Mouse (Mus musculus) MEL (cell line): ENCODE results near the gene Tfap4. TPM values are rescaled to one million over a fixed set of nuclear protein-coding genes. Genes with fewer than 3 reads are reported as not detected.
A peak's percentile ranks its signal among the peaks of the same experiment; 100 is the strongest.

ENCODE experiments used
- DNase-seq: peaks from one replicate; pipeline ENCODE4 v3.0.0; 2011; ENCODE audit warnings: low read depth, low spot score
- H3K27ac ChIP-seq: 2 replicates; pipeline ENCODE4 v1.5.1; 2012; ENCODE audit warnings: low read depth, mild to moderate bottlenecking, control low read depth, low read length, moderate library complexity; ENCODE audit not compliant: control insufficient read depth
- H3K27me3 ChIP-seq, 2 experiments: fragments of 150-350 bp in 1 of 2; sonication (generic) in 1 of 2; 2 replicates each; pipeline ENCODE4 v1.6.1; 2012; ENCODE audit warnings: low read length in 2 of 2, mild to moderate bottlenecking in 2 of 2, improper control_type of control experiment in 1 of 2, moderate library complexity in 1 of 2; ENCODE audit not compliant: insufficient read depth in 2 of 2, control insufficient read depth in 1 of 2
- H3K36me3 ChIP-seq, 2 experiments: 2 replicates each; pipeline ENCODE4 v1.6.1; 2012 to 2014; ENCODE audit warnings: low read length in 2 of 2, improper control_type of control experiment in 1 of 2, inconsistent platforms in 1 of 2, mild to moderate bottlenecking in 1 of 2; ENCODE audit not compliant: insufficient read depth in 2 of 2, control insufficient read depth in 1 of 2
- H3K4me1 ChIP-seq, 2 experiments: fragments of 150-350 bp in 1 of 2; sonication (generic) in 1 of 2; 2 replicates each; pipeline ENCODE4 v1.6.1; 2012; ENCODE audit warnings: low read length in 2 of 2, improper control_type of control experiment in 1 of 2, mild to moderate bottlenecking in 1 of 2; ENCODE audit not compliant: insufficient read depth in 2 of 2, control insufficient read depth in 1 of 2
- H3K4me3 ChIP-seq, 2 experiments: fragments of 150-350 bp in 1 of 2; sonication (generic) in 1 of 2; 2 replicates each; pipeline ENCODE4 v1.5.1; 2012; ENCODE audit warnings: low read depth in 2 of 2, low read length in 2 of 2, mild to moderate bottlenecking in 2 of 2, moderate library complexity in 2 of 2, control low read depth in 1 of 2, improper control_type of control experiment in 1 of 2; ENCODE audit not compliant: control insufficient read depth in 1 of 2, insufficient read depth in 1 of 2
- H3K79me2 ChIP-seq: 2 replicates; pipeline ENCODE4 v1.6.1; 2012; ENCODE audit warnings: mild to moderate bottlenecking, low read length, moderate library complexity; ENCODE audit not compliant: control insufficient read depth, poor library complexity, insufficient read depth
- H3K9ac ChIP-seq: 2 replicates; pipeline ENCODE4 v1.6.1; 2012; ENCODE audit warnings: low read depth, mild to moderate bottlenecking, control low read depth, low read length, moderate library complexity; ENCODE audit not compliant: control insufficient read depth, poor library complexity, severe bottlenecking
- H3K9me3 ChIP-seq: fragments of 150-350 bp; sonication (generic); replicated peaks from 2 replicates; pipeline ENCODE4 v1.6.1; 2012; ENCODE audit warnings: mild to moderate bottlenecking, low read length, improper control_type of control experiment, moderate library complexity; ENCODE audit not compliant: insufficient read depth
- BHLHE40 ChIP-seq: IDR thresholded peaks from 2 replicates; pipeline ENCODE4 v1.6.1; 2012; ENCODE audit warnings: low read depth, mild to moderate bottlenecking, inconsistent platforms, low read length, improper control_type of control experiment, borderline replicate concordance
- CHD1 ChIP-seq: IDR thresholded peaks from 2 replicates; pipeline ENCODE4 v1.6.1; 2012; ENCODE audit warnings: low read depth, mild to moderate bottlenecking, inconsistent platforms, low read length, improper control_type of control experiment
- E2F4 ChIP-seq: IDR thresholded peaks from 2 replicates; pipeline ENCODE4 v1.6.1; 2011; ENCODE audit warnings: low read depth, low read length, improper control_type of control experiment, borderline replicate concordance
- EP300 ChIP-seq, 2 experiments: IDR thresholded peaks; 2 replicates each; pipeline ENCODE4 v1.6.1; 2011; ENCODE audit warnings: improper control_type of control experiment in 2 of 2, low read length in 2 of 2, low read depth in 1 of 2, mild to moderate bottlenecking in 1 of 2
- GABPA ChIP-seq: IDR thresholded peaks from 2 replicates; pipeline ENCODE4 v1.6.1; 2012; ENCODE audit warnings: low read depth, mild to moderate bottlenecking, inconsistent platforms, low read length, improper control_type of control experiment, moderate library complexity
- HCFC1 ChIP-seq: IDR thresholded peaks from 2 replicates; pipeline ENCODE4 v1.6.1; 2012; ENCODE audit warnings: low read depth, mild to moderate bottlenecking, inconsistent platforms, low read length, improper control_type of control experiment, moderate library complexity
- MAX ChIP-seq: IDR thresholded peaks from 2 replicates; pipeline ENCODE4 v1.6.1; 2011; ENCODE audit warnings: low read length, improper control_type of control experiment
- MAZ ChIP-seq: IDR thresholded peaks from 2 replicates; pipeline ENCODE4 v1.6.1; 2012; ENCODE audit warnings: low read depth, mild to moderate bottlenecking, inconsistent platforms, low read length, improper control_type of control experiment
- MYC ChIP-seq: IDR thresholded peaks from 2 replicates; pipeline ENCODE4 v1.6.1; 2011; ENCODE audit warnings: low read depth, mild to moderate bottlenecking, low read length, improper control_type of control experiment, moderate library complexity
- NELFE ChIP-seq: IDR thresholded peaks from 2 replicates; pipeline ENCODE4 v1.6.1; 2011; ENCODE audit warnings: low read depth, low read length, improper control_type of control experiment
- NRF1 ChIP-seq: IDR thresholded peaks from 2 replicates; pipeline ENCODE4 v1.6.1; 2014; ENCODE audit warnings: low read depth, mild to moderate bottlenecking, inconsistent platforms, low read length, improper control_type of control experiment, moderate library complexity; ENCODE audit not compliant: poor library complexity, insufficient read depth, severe bottlenecking
- POLR2A ChIP-seq, 2 experiments: IDR thresholded peaks; 2 replicates each; pipeline ENCODE4 v1.6.1; 2011 to 2012; ENCODE audit warnings: low read length in 2 of 2, mild to moderate bottlenecking in 2 of 2, control low read depth in 1 of 2, improper control_type of control experiment in 1 of 2, low read depth in 1 of 2, moderate library complexity in 1 of 2; ENCODE audit not compliant: control insufficient read depth in 1 of 2, insufficient read depth in 1 of 2, poor library complexity in 1 of 2
- POLR2AphosphoS5 ChIP-seq: IDR thresholded peaks from 2 replicates; pipeline ENCODE4 v1.6.1; 2012; ENCODE audit warnings: low read depth, borderline replicate concordance, mild to moderate bottlenecking, inconsistent platforms, low read length, moderate library complexity, mixed read lengths
- RAD21 ChIP-seq: IDR thresholded peaks from 2 replicates; pipeline ENCODE4 v1.6.1; 2011; ENCODE audit warnings: mild to moderate bottlenecking, low read depth, low read length, improper control_type of control experiment
- RCOR1 ChIP-seq: IDR thresholded peaks from 2 replicates; pipeline ENCODE4 v1.6.1; 2012; ENCODE audit warnings: low read depth, mild to moderate bottlenecking, inconsistent platforms, low read length, improper control_type of control experiment
- SMC3 ChIP-seq: IDR thresholded peaks from 2 replicates; pipeline ENCODE4 v1.6.1; 2011; ENCODE audit warnings: low read depth, low read length, improper control_type of control experiment
- TAL1 ChIP-seq: IDR thresholded peaks from 2 replicates; pipeline ENCODE4 v1.6.1; 2012; ENCODE audit warnings: mild to moderate bottlenecking, inconsistent platforms, low read length, moderate library complexity, mixed read lengths
- TBP ChIP-seq: IDR thresholded peaks from 2 replicates; pipeline ENCODE4 v1.8.0; 2011; ENCODE audit warnings: low read depth, low read length, improper control_type of control experiment
- UBTF ChIP-seq: IDR thresholded peaks from 2 replicates; pipeline ENCODE4 v1.6.1; 2012; ENCODE audit warnings: low read depth, mild to moderate bottlenecking, inconsistent platforms, low read length, improper control_type of control experiment, moderate library complexity, borderline replicate concordance; ENCODE audit not compliant: insufficient read depth
- ZKSCAN1 ChIP-seq: IDR thresholded peaks from 2 replicates; pipeline ENCODE4 v1.6.1; 2012; ENCODE audit warnings: low read depth, mild to moderate bottlenecking, inconsistent platforms, low read length, improper control_type of control experiment, moderate library complexity
- ZMIZ1 ChIP-seq: IDR thresholded peaks from 2 replicates; pipeline ENCODE4 v1.6.1; 2012; ENCODE audit warnings: low read depth, mild to moderate bottlenecking, inconsistent platforms, low read length, improper control_type of control experiment, moderate library complexity
- ZNF384 ChIP-seq: IDR thresholded peaks from 2 replicates; pipeline ENCODE4 v1.6.1; 2012; ENCODE audit warnings: low read depth, mild to moderate bottlenecking, inconsistent platforms, low read length, improper control_type of control experiment
- polyA plus RNA-seq, 2 experiments: library from polyadenylated mRNA; stranded (reverse) in 1 of 2; unstranded in 1 of 2; fragments of >175 nt in 1 of 2; fragments of >200 nt in 1 of 2; gene quantifications; 2 replicates each; pipeline versions ENCODE4 v1.2.1 to v1.2.4; 2012; ENCODE audit warnings: low replicate concordance in 2 of 2, low read depth in 1 of 2; ENCODE audit not compliant: insufficient read length in 2 of 2, insufficient read depth in 1 of 2, missing spikeins in 1 of 2
- total RNA-seq: library from RNA; depleted of rRNA; stranded (reverse); fragments of 300-350 nt; gene quantifications from 2 replicates; pipeline ENCODE4 v1.2.3, GENCODE M21; 2012

Gene Tfap4
- total and polyA plus RNA-seq, 3 experiments, result 26.2 to 217 (median 40.3) TPM

GRCm38 (mm10) chr16:4541501-4542198 is 18.0 kb downstream of the Tfap4 start, which contains the start of gene Srl (continued):
- TF ChIP-seq TBP (peak; percentile 65), NELFE (peak; percentile 95), POLR2AphosphoS5 (no peak)

- Histone ChIP-seq H3K4me1 (peaks cover 2 to 17% of the 10 kb centered on the region in 2 experiments; a peak in 3 of 4 replicates), H3K9ac (peak overlapping the region; percentile 79), H3K4me3 (peak overlapping the region; percentile 55 to 82), H3K27me3 (no peaks in the 10 kb centered on the region), H3K79me2 (peaks cover 1% of the 10 kb centered on the region; the same call in 1 of the 2 replicates), H3K27ac (peak overlapping the region; percentile 13; the same call in 1 of the 2 replicates), H3K9me3 (no peaks in the 10 kb centered on the region), H3K36me3 (peaks cover 0 to 4% of the 10 kb centered on the region in 2 experiments; a peak in 2 of 4 replicates)
- TF ChIP-seq ZKSCAN1, result no peak
- no peak for TF ChIP-seq ZMIZ1
- no peak for TF ChIP-seq MYC
- no peak for TF ChIP-seq NRF1
- TF ChIP-seq ZNF384, result no peak
- TF ChIP-seq GABPA, result no peak
- TF ChIP-seq E2F4, result no peak
- no peak for TF ChIP-seq EP300 (IDR thresholded peaks at IDR 0.05; ENCODE audit: low read depth in 1 of 2, low read length in 2 of 2)
- no peak for TF ChIP-seq UBTF
- no peak for TF ChIP-seq POLR2AphosphoS5
- no peak for TF ChIP-seq HCFC1
- no peak for TF ChIP-seq RAD21
- no peak for TF ChIP-seq RCOR1
- TF ChIP-seq CHD1, result no peak
- TF ChIP-seq SMC3, result no peak
- no peak for TF ChIP-seq POLR2A (IDR thresholded peaks at IDR 0.05; ENCODE audit: control insufficient read depth in 1 of 2, insufficient read depth in 1 of 2, low read depth in 1 of 2, low read length in 2 of 2, poor library complexity in 1 of 2)
- TF ChIP-seq MAX, result no peak
- no peak for TF ChIP-seq BHLHE40
- no peak for TF ChIP-seq TAL1
- no peak for TF ChIP-seq MAZ
- no peak for DNase-seq
These were observed 18.6 kb downstream of the Tfap4 start for GRCm38 (mm10) chr16:4541033-4541432.
